10 mouse cellular contexts compared by ENCODE assay signal in genomic region chr7:80216566-80216965, GRCm38 (mm10). TPM values are rescaled to one million over a fixed set of nuclear protein-coding genes. Genes with fewer than 3 reads are reported as not detected.
DNase-seq lines count a peak whose midpoint lies in the region; ATAC-seq and TF ChIP-seq lines count a peak whose summit lies in the region.
"Had no signal": no experiment of that assay in that cellular context is flagged by ENCODE, and none has a peak within 500 bp of the region (broad histone marks: within the 10 kb centered on the region; RNA-seq: fewer than 3 reads in every experiment).

No protein-coding gene starts in this region.

- H3K36me3 ChIP-seq in hindbrain, embryonic 16.5 days (ENCODE audit: control insufficient read depth, insufficient read depth, low read length), result peaks cover 35% of the 10 kb centered on the region
- H3K36me3 ChIP-seq in midbrain, embryonic 16.5 days (ENCODE audit: control insufficient read depth, insufficient read depth, low read length), result peaks cover 39% of the 10 kb centered on the region

- peak overlapping the region; percentile 38 for H3K27ac ChIP-seq in gastrocnemius, adult 2 months
- peak overlapping the region; percentile 4; the same call in 1 of the 2 replicates for H3K27ac ChIP-seq in hindbrain, embryonic 16.5 days (ENCODE audit: low read depth, low read length)
- no peak overlapping the region for H3K27ac ChIP-seq in midbrain, embryonic 16.5 days (ENCODE audit: low read length)
- H3K27ac ChIP-seq: embryonic facial prominence, embryonic 15.5 days had no signal

- peak; percentile 87 for DNase-seq in gastrocnemius, adult 2 months
- no peak for DNase-seq in gastrocnemius, postnatal 10 days
- DNase-seq in right cerebral cortex, postnatal 10 days (ENCODE audit: low spot score in 2 of 2), result peak; percentile 73 to 79
- no peak for DNase-seq in right cerebral cortex, postnatal 14 days
- no peak for DNase-seq in c-Kit-positive CD71-positive TER-119-positive erythroid progenitor cells, embryonic 14.5 days (ENCODE audit: low spot score)

- peak; percentile 87 for ATAC-seq in hindbrain, embryonic 16.5 days
- ATAC-seq in midbrain, embryonic 16.5 days, result peak; percentile 54; the same call in 1 of the 2 replicates
- no peak for ATAC-seq in CD4-positive, CD25-positive, alpha-beta regulatory T cell, adult 4 months

- H3K27me3 ChIP-seq in hindbrain, embryonic 16.5 days (replicated peaks; ENCODE audit: control insufficient read depth, insufficient read depth, low read length), result no peaks in the 10 kb centered on the region
- H3K27me3 ChIP-seq in midbrain, embryonic 16.5 days (ENCODE audit: control insufficient read depth, insufficient read depth, low read depth, low read length), result no peaks in the 10 kb centered on the region
- H3K27me3 ChIP-seq: embryonic facial prominence, embryonic 15.5 days; liver, embryonic 15.5 days had no signal

- no peak overlapping the region for H3K4me2 ChIP-seq in hindbrain, embryonic 16.5 days (ENCODE audit: low read length)
- H3K4me2 ChIP-seq in midbrain, embryonic 16.5 days (ENCODE audit: low read length), result no peak overlapping the region
- H3K4me2 ChIP-seq: embryonic facial prominence, embryonic 15.5 days; liver, embryonic 15.5 days had no signal

- intact Hi-C loops in gastrocnemius, adult 2 months (cut with DNase I), result no loop called here

- peaks cover 8% of the 10 kb centered on the region for H3K4me1 ChIP-seq in hindbrain, embryonic 16.5 days (ENCODE audit: control insufficient read depth, insufficient read depth, low read depth, low read length)
- H3K4me1 ChIP-seq in midbrain, embryonic 16.5 days (ENCODE audit: control insufficient read depth, insufficient read depth, low read length), result peaks cover 5% of the 10 kb centered on the region; the same call in 1 of the 2 replicates

- H3K9ac ChIP-seq in hindbrain, embryonic 16.5 days (ENCODE audit: low read depth, low read length), result no peak overlapping the region
- H3K9ac ChIP-seq in midbrain, embryonic 16.5 days (ENCODE audit: low read depth, low read length), result no peak overlapping the region
- H3K9ac ChIP-seq: embryonic facial prominence, embryonic 15.5 days; liver, embryonic 15.5 days had no signal

- WGBS in hindbrain, embryonic 16.5 days, result 54% methylated on average over 8 of the region's 8 CpGs
- 73% methylated on average over 8 of the region's 8 CpGs for WGBS in midbrain, embryonic 16.5 days

- TF ChIP-seq CTCF in gastrocnemius, adult 2 months (IDR thresholded peaks at IDR 0.05), result peak; percentile 56

- no peaks in the 10 kb centered on the region for H3K9me3 ChIP-seq in hindbrain, embryonic 16.5 days (ENCODE audit: control insufficient read depth, low read length)
- H3K9me3 ChIP-seq in midbrain, embryonic 16.5 days (replicated peaks; ENCODE audit: control insufficient read depth, low read length, poor library complexity, severe bottlenecking), result no peaks in the 10 kb centered on the region
- H3K9me3 ChIP-seq: embryonic facial prominence, embryonic 15.5 days; liver, embryonic 15.5 days had no signal

- no peak overlapping the region for H3K4me3 ChIP-seq in gastrocnemius, adult 2 months
- no peak overlapping the region for H3K4me3 ChIP-seq in hindbrain, embryonic 16.5 days (ENCODE audit: low read length)
- no peak overlapping the region for H3K4me3 ChIP-seq in midbrain, embryonic 16.5 days (ENCODE audit: low read depth, low read length)
- H3K4me3 ChIP-seq: embryonic facial prominence, embryonic 15.5 days; liver, embryonic 15.5 days had no signal

RNA-seq across cellular contexts. Expression of gene Cib1, which starts 16.0 kb away (rescaled TPM):
- 1 to 10 TPM; 5.6 to 9.0 TPM for total RNA-seq in gastrocnemius, adult 2 months (2021)
- 10 to 100 TPM; 10.7 to 12.5 TPM for total RNA-seq in gastrocnemius, postnatal 10 days (2021)
- 42.4 and 42.6 TPM in 2 replicates for polyA plus RNA-seq in hindbrain, embryonic 16.5 days (2015; fragmentation: Nextera tagmentation; extraction: Ambion mirVana)
- 24.3 and 26.0 TPM in 2 replicates for polyA plus RNA-seq in midbrain, embryonic 16.5 days (2015; fragmentation: Nextera tagmentation; extraction: Ambion mirVana)
- 10 to 100 TPM; 86.5 to 98.1 TPM for polyA plus RNA-seq in CD4-positive, CD25-positive, alpha-beta regulatory T cell, adult 4 months (2017; shearing (Covaris generic))

RNA-seq across cellular contexts. Expression of gene Gdpgp1, which starts 16.1 kb away (rescaled TPM):
- under 1 TPM; 0.79 to 0.86 TPM for total RNA-seq in gastrocnemius, adult 2 months (2021)
- total RNA-seq in gastrocnemius, postnatal 10 days (2021), result 1 to 10 TPM; 1.8 to 2.1 TPM
- polyA plus RNA-seq in hindbrain, embryonic 16.5 days (2015; fragmentation: Nextera tagmentation; extraction: Ambion mirVana), result 4.5 and 4.9 TPM in 2 replicates
- polyA plus RNA-seq in midbrain, embryonic 16.5 days (2015; fragmentation: Nextera tagmentation; extraction: Ambion mirVana), result 3.7 and 4.6 TPM in 2 replicates
- polyA plus RNA-seq in CD4-positive, CD25-positive, alpha-beta regulatory T cell, adult 4 months (2017; shearing (Covaris generic)), result 10 to 100 TPM in 1 of 2 experiments, 1 to 10 TPM in 1; 8.4 to 11.4 TPM

RNA-seq across cellular contexts. Expression of gene Ttll13, which starts 29.6 kb away (rescaled TPM):
- total RNA-seq in gastrocnemius, adult 2 months (2021), result under 1 TPM in 1 of 2 experiments, not detected in 1; 0.15 TPM
- under 1 TPM; 0.14 to 0.20 TPM for total RNA-seq in gastrocnemius, postnatal 10 days (2021)
- 3.3 TPM in 2 replicates for polyA plus RNA-seq in hindbrain, embryonic 16.5 days (2015; fragmentation: Nextera tagmentation; extraction: Ambion mirVana)
- 2.9 and 3.0 TPM in 2 replicates for polyA plus RNA-seq in midbrain, embryonic 16.5 days (2015; fragmentation: Nextera tagmentation; extraction: Ambion mirVana)
- polyA plus RNA-seq in CD4-positive, CD25-positive, alpha-beta regulatory T cell, adult 4 months (2017; shearing (Covaris generic)), result under 1 TPM in 1 of 2 experiments, not detected in 1; 0.94 TPM

RNA-seq across cellular contexts. Expression of gene Sema4b, which starts 29.9 kb away (rescaled TPM):
- 1 to 10 TPM; 1.8 to 2.1 TPM for total RNA-seq in gastrocnemius, adult 2 months (2021)
- total RNA-seq in gastrocnemius, postnatal 10 days (2021), result 1 to 10 TPM; 2.9 to 4.2 TPM
- 21.1 and 24.3 TPM in 2 replicates for polyA plus RNA-seq in hindbrain, embryonic 16.5 days (2015; fragmentation: Nextera tagmentation; extraction: Ambion mirVana)
- polyA plus RNA-seq in midbrain, embryonic 16.5 days (2015; fragmentation: Nextera tagmentation; extraction: Ambion mirVana), result 25.2 and 25.3 TPM in 2 replicates
- polyA plus RNA-seq in CD4-positive, CD25-positive, alpha-beta regulatory T cell, adult 4 months (2017; shearing (Covaris generic)), result 10 to 100 TPM; 19.2 to 26.0 TPM

RNA-seq across cellular contexts. Expression of gene Ngrn, which starts 44.4 kb away (rescaled TPM):
- 10 to 100 TPM; 19.8 to 25.0 TPM for total RNA-seq in gastrocnemius, adult 2 months (2021)
- 10 to 100 TPM; 20.2 to 20.3 TPM for total RNA-seq in gastrocnemius, postnatal 10 days (2021)
- polyA plus RNA-seq in hindbrain, embryonic 16.5 days (2015; fragmentation: Nextera tagmentation; extraction: Ambion mirVana), result 71.6 and 75.9 TPM in 2 replicates
- polyA plus RNA-seq in midbrain, embryonic 16.5 days (2015; fragmentation: Nextera tagmentation; extraction: Ambion mirVana), result 73.8 and 78.5 TPM in 2 replicates
- 10 to 100 TPM; 28.9 to 34.0 TPM for polyA plus RNA-seq in CD4-positive, CD25-positive, alpha-beta regulatory T cell, adult 4 months (2017; shearing (Covaris generic))

Comparison
In these comparisons a context has a peak if more than half of its experiments do, and no peak if none do; other contexts are left out.
1. DNase-seq: peak in gastrocnemius, adult 2 months (single experiment) and right cerebral cortex, postnatal 10 days (2 of 2); none in gastrocnemius, postnatal 10 days (single experiment), right cerebral cortex, postnatal 14 days (single experiment) and c-Kit-positive CD71-positive TER-119-positive erythroid progenitor cells, embryonic 14.5 days (single experiment).